Mouse (Mus musculus) olfactory bulb, adult 2 months (tissue): ENCODE data around the gene Dmpk.

Experiments used
- CTCF ChIP-seq: fragments of 200-500 bp; IDR thresholded peaks from 2 replicates; pipeline ENCODE4 v1.5.1; 2012; ENCODE audit warnings: low read depth, mild to moderate bottlenecking, low read length, moderate library complexity; ENCODE audit not compliant: insufficient read depth
- POLR2A ChIP-seq: fragments of 200-500 bp; IDR thresholded peaks from 2 replicates; pipeline ENCODE4 v1.6.1; 2012; ENCODE audit warnings: mild to moderate bottlenecking, low read depth, low read length, moderate library complexity; ENCODE audit not compliant: insufficient read depth

- TF ChIP-seq CTCF (no peak), POLR2A (no peak)
Observed at GRCm38 (mm10) chr7:19124713-19125112, 41.1 kb downstream of the Dmpk start.
